Mouse (Mus musculus): ENCODE data around the gene Dlx5. TPM values are rescaled to one million over a fixed set of nuclear protein-coding genes. Genes with fewer than 3 reads are reported as not detected.

The Dlx5 gene
- polyA plus RNA-seq, 1 experiment from 2014 or later: 0.74 TPM

- Histone ChIP-seq H3K4me2 (ENCODE audit: low read depth) (no peak overlapping the region), H3K9me3 (ENCODE audit: control insufficient read depth, low read length) (no peaks in the 10 kb centered on the region), H3K27ac (ENCODE audit: low read depth, low read length) (no peak overlapping the region), H3K9ac (ENCODE audit: low read length) (no peak overlapping the region), H3K4me3 (ENCODE audit: low read depth, low read length) (no peak overlapping the region), H3K36me3 (ENCODE audit: control insufficient read depth, insufficient read depth, low read length) (no peaks in the 10 kb centered on the region), H3K4me1 (ENCODE audit: control insufficient read depth, insufficient read depth, low read length) (peaks cover 5% of the 10 kb centered on the region; the same call in 1 of the 2 replicates), H3K27me3 (ENCODE audit: control insufficient read depth, insufficient read depth, low read length) (peaks cover 97% of the 10 kb centered on the region)
- DNase-seq (ENCODE audit: low spot score): no peak
- 1% methylated on average over 34 of the region's 34 CpGs for WGBS
- ATAC-seq (ENCODE audit: insufficient read depth, low FRiP score, low TSS enrichment): peak; percentile 11; the same call in 1 of the 2 replicates
These were observed 3.7 kb downstream of the Dlx5 start for GRCm38 (mm10) chr6:6877981-6878840.

DNA sequence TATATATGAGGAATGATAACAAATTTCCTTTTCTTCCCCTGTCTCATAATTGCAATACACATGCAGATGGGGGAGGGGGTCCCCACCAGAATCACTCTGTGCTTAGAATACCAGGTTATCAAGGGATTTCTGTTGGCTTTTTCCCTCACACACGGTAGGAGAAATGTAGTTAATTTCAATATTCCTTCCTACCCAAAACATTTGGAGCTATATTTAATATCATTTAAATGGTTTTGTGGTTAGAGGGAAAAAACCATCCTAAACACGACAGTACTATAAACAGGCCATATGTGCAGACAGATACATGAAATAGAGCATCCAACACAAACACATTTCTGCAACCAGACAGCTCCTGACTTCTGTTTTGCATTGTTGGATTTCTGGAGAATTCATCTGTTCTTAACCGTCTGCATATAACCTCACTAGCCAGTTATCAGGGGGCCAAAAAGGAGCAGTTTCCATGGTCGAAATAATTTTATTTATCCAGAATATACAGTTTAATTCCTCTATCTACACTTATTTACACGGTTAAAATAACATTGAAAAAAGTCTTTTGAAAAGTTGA is 4.5 kb downstream of the Dlx5 start:
- no peak overlapping the region for H3K9ac ChIP-seq (ENCODE audit: low read length)
- peaks cover 5% of the 10 kb centered on the region; the same call in 1 of the 2 replicates for H3K4me1 ChIP-seq (ENCODE audit: control insufficient read depth, insufficient read depth, low read length)
- H3K27ac ChIP-seq (ENCODE audit: low read depth, low read length): no peak overlapping the region
- H3K9me3 ChIP-seq (ENCODE audit: control insufficient read depth, low read length): no peaks in the 10 kb centered on the region
- ATAC-seq (ENCODE audit: insufficient read depth, low FRiP score, low TSS enrichment) (no peak), DNase-seq (ENCODE audit: low spot score) (peak; percentile 11)
- WGBS: 13% methylated on average over 5 of the region's 5 CpGs
- no peaks in the 10 kb centered on the region for H3K36me3 ChIP-seq (ENCODE audit: control insufficient read depth, insufficient read depth, low read length)
- no peak overlapping the region for H3K4me3 ChIP-seq (ENCODE audit: low read depth, low read length)
- peaks cover 97% of the 10 kb centered on the region for H3K27me3 ChIP-seq (ENCODE audit: control insufficient read depth, insufficient read depth, low read length)
- no peak overlapping the region for H3K4me2 ChIP-seq (ENCODE audit: low read depth)

- Histone ChIP-seq H3K4me2 (ENCODE audit: low read depth) (no peak overlapping the region), H3K27me3 (ENCODE audit: control insufficient read depth, insufficient read depth, low read length) (peaks cover 100% of the 10 kb centered on the region), H3K9ac (ENCODE audit: low read length) (no peak overlapping the region), H3K4me3 (ENCODE audit: low read depth, low read length) (no peak overlapping the region), H3K36me3 (ENCODE audit: control insufficient read depth, insufficient read depth, low read length) (no peaks in the 10 kb centered on the region), H3K27ac (ENCODE audit: low read depth, low read length) (no peak overlapping the region), H3K9me3 (ENCODE audit: control insufficient read depth, low read length) (no peaks in the 10 kb centered on the region), H3K4me1 (ENCODE audit: control insufficient read depth, insufficient read depth, low read length) (peaks cover 4% of the 10 kb centered on the region; the same call in 1 of the 2 replicates)
- ATAC-seq (ENCODE audit: insufficient read depth, low FRiP score, low TSS enrichment) (no peak), DNase-seq (ENCODE audit: low spot score) (no peak)
- WGBS: 5% methylated on average over 7 of the region's 7 CpGs
These were observed 5.2 kb downstream of the Dlx5 start for GRCm38 (mm10) chr6:6876731-6877130.

GRCm38 (mm10) chr6:6876231-6876630 is 5.7 kb downstream of the Dlx5 start:
- no peak overlapping the region for H3K9ac ChIP-seq (ENCODE audit: low read length)

DNA sequence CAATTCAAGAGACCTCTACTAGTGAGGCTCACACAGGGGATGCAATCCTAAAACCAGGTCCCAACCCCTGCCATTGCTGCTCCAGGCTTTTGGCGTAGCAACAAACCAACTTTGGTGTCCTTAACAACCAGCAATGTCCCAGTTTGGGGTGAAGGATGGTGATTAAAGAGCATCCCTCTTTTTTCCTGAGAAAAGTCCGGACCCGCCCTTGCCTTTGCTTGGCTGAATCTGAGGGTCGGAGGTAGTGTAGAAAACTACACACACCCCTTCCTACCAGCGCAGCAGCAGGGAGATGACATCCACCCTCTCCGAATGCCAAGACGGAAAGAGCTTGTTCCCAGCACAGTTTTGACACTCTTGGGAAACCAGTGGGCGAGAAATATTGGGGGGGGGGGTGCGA is 6.2 kb downstream of the Dlx5 start:
- DNase-seq (ENCODE audit: low spot score) (peak; percentile 17), ATAC-seq (ENCODE audit: insufficient read depth, low FRiP score, low TSS enrichment) (no peak)
- H3K4me2 ChIP-seq (ENCODE audit: low read depth): no peak overlapping the region
- H3K27me3 ChIP-seq (ENCODE audit: control insufficient read depth, insufficient read depth, low read length): peaks cover 100% of the 10 kb centered on the region
- H3K4me3 ChIP-seq (ENCODE audit: low read depth, low read length): no peak overlapping the region
- H3K36me3 ChIP-seq (ENCODE audit: control insufficient read depth, insufficient read depth, low read length): no peaks in the 10 kb centered on the region
- H3K9me3 ChIP-seq (ENCODE audit: control insufficient read depth, low read length): no peaks in the 10 kb centered on the region
- no peak overlapping the region for H3K27ac ChIP-seq (ENCODE audit: low read depth, low read length)
- H3K4me1 ChIP-seq (ENCODE audit: control insufficient read depth, insufficient read depth, low read length): no peaks in the 10 kb centered on the region
- H3K9ac ChIP-seq (ENCODE audit: low read length): no peak overlapping the region
- WGBS: under 1% methylated on average over 9 of the region's 9 CpGs

More at GRCm38 (mm10) chr6:6876231-6876630, 5.7 kb downstream of the Dlx5 start:
- Histone ChIP-seq H3K4me1 (ENCODE audit: control insufficient read depth, insufficient read depth, low read length) (no peaks in the 10 kb centered on the region), H3K9me3 (ENCODE audit: control insufficient read depth, low read length) (no peaks in the 10 kb centered on the region), H3K4me2 (ENCODE audit: low read depth) (no peak overlapping the region), H3K4me3 (ENCODE audit: low read depth, low read length) (no peak overlapping the region), H3K36me3 (ENCODE audit: control insufficient read depth, insufficient read depth, low read length) (no peaks in the 10 kb centered on the region), H3K27ac (ENCODE audit: low read depth, low read length) (no peak overlapping the region), H3K27me3 (ENCODE audit: control insufficient read depth, insufficient read depth, low read length) (peaks cover 100% of the 10 kb centered on the region)
- ATAC-seq (ENCODE audit: insufficient read depth, low FRiP score, low TSS enrichment) (no peak), DNase-seq (ENCODE audit: low spot score) (peak; percentile 28)
- 6% methylated on average over 2 of the region's 2 CpGs for WGBS

- H3K4me2 ChIP-seq (ENCODE audit: low read depth): no peak overlapping the region
- H3K4me3 ChIP-seq (ENCODE audit: low read depth, low read length): no peak overlapping the region
- no peak overlapping the region for H3K27ac ChIP-seq (ENCODE audit: low read depth, low read length)
- H3K4me1 ChIP-seq (ENCODE audit: control insufficient read depth, insufficient read depth, low read length): no peaks in the 10 kb centered on the region
- H3K9me3 ChIP-seq (ENCODE audit: control insufficient read depth, low read length): no peaks in the 10 kb centered on the region
- DNase-seq (ENCODE audit: low spot score) (peak; percentile 44), ATAC-seq (ENCODE audit: insufficient read depth, low FRiP score, low TSS enrichment) (no peak)
- H3K36me3 ChIP-seq (ENCODE audit: control insufficient read depth, insufficient read depth, low read length): no peaks in the 10 kb centered on the region
- no peak overlapping the region for H3K9ac ChIP-seq (ENCODE audit: low read length)
- 1% methylated on average over 11 of the region's 11 CpGs for WGBS
- peaks cover 100% of the 10 kb centered on the region for H3K27me3 ChIP-seq (ENCODE audit: control insufficient read depth, insufficient read depth, low read length)
These were observed 6.7 kb downstream of the Dlx5 start for GRCm38 (mm10) chr6:6875136-6875535.

- H3K4me2 ChIP-seq (ENCODE audit: low read depth): no peak overlapping the region
- no peaks in the 10 kb centered on the region for H3K4me1 ChIP-seq (ENCODE audit: control insufficient read depth, insufficient read depth, low read length)
- H3K9ac ChIP-seq (ENCODE audit: low read length): no peak overlapping the region
- DNase-seq (ENCODE audit: low spot score): peak; percentile 38
- under 1% methylated on average over 25 of the region's 25 CpGs for WGBS
- no peaks in the 10 kb centered on the region for H3K36me3 ChIP-seq (ENCODE audit: control insufficient read depth, insufficient read depth, low read length)
- H3K27me3 ChIP-seq (ENCODE audit: control insufficient read depth, insufficient read depth, low read length): peaks cover 100% of the 10 kb centered on the region
- no peak overlapping the region for H3K27ac ChIP-seq (ENCODE audit: low read depth, low read length)
- ATAC-seq (ENCODE audit: insufficient read depth, low FRiP score, low TSS enrichment): no peak
- no peaks in the 10 kb centered on the region for H3K9me3 ChIP-seq (ENCODE audit: control insufficient read depth, low read length)
- H3K4me3 ChIP-seq (ENCODE audit: low read depth, low read length): no peak overlapping the region
These were observed 7.7 kb downstream of the Dlx5 start for GRCm38 (mm10) chr6:6874073-6874771.

- H3K9ac ChIP-seq (ENCODE audit: low read length): no peak overlapping the region
- H3K9me3 ChIP-seq (ENCODE audit: control insufficient read depth, low read length): no peaks in the 10 kb centered on the region
- no peak overlapping the region for H3K27ac ChIP-seq (ENCODE audit: low read depth, low read length)
- peaks cover 98% of the 10 kb centered on the region for H3K27me3 ChIP-seq (ENCODE audit: control insufficient read depth, insufficient read depth, low read length)
- no peak overlapping the region for H3K4me2 ChIP-seq (ENCODE audit: low read depth)
- no peaks in the 10 kb centered on the region for H3K4me1 ChIP-seq (ENCODE audit: control insufficient read depth, insufficient read depth, low read length)
- H3K36me3 ChIP-seq (ENCODE audit: control insufficient read depth, insufficient read depth, low read length): no peaks in the 10 kb centered on the region
- peak; percentile 28 for DNase-seq (ENCODE audit: low spot score)
- ATAC-seq (ENCODE audit: insufficient read depth, low FRiP score, low TSS enrichment): no peak
- under 1% methylated on average over 19 of the region's 19 CpGs for WGBS
- H3K4me3 ChIP-seq (ENCODE audit: low read depth, low read length): no peak overlapping the region
These were observed 8.3 kb downstream of the Dlx5 start for GRCm38 (mm10) chr6:6873476-6874072.
